Mouse (Mus musculus) heart, embryonic 14.5 days (tissue): ENCODE results near the gene Ubqln1. TPM values are rescaled to one million over a fixed set of nuclear protein-coding genes. Genes with fewer than 3 reads are reported as not detected.

Experiments
- ATAC-seq: fragments of 200-750 bp; cut with Nextera tagmentation; 2 replicates; pipeline ENCODE4 v1.8.0; 2017; ENCODE audit warnings: low read depth, moderate TSS enrichment; ENCODE audit not compliant: insufficient number of reproducible peaks, insufficient read depth, low FRiP score
- H3K27ac ChIP-seq, 2 experiments: fragments of 200-500 bp in 1 of 2; fragments of 300-500 bp in 1 of 2; sonication (generic) in 1 of 2; replicated peaks in 1 of 2; 2 replicates each; pipeline ENCODE4 v1.5.1; 2012 to 2014; ENCODE audit warnings: low read depth in 2 of 2, low read length in 2 of 2, control low read depth in 1 of 2, mild to moderate bottlenecking in 1 of 2, mixed read lengths in 1 of 2; ENCODE audit not compliant: control insufficient read depth in 1 of 2, insufficient read depth in 1 of 2
- H3K27me3 ChIP-seq: fragments of 300-500 bp; sonication (generic); 2 replicates; pipeline ENCODE4 v1.6.1; 2014; ENCODE audit warnings: mild to moderate bottlenecking, low read length, control low read depth; ENCODE audit not compliant: control insufficient read depth, insufficient read depth
- H3K36me3 ChIP-seq: fragments of 300-500 bp; sonication (generic); 2 replicates; pipeline ENCODE4 v1.6.1; 2014; ENCODE audit warnings: mild to moderate bottlenecking, control low read depth, low read length, mixed read lengths; ENCODE audit not compliant: control insufficient read depth, insufficient read depth
- H3K4me1 ChIP-seq, 2 experiments: fragments of 200-500 bp in 1 of 2; fragments of 300-500 bp in 1 of 2; sonication (generic) in 1 of 2; 2 replicates each; pipeline ENCODE4 v1.6.1; 2012 to 2014; ENCODE audit warnings: low read length in 2 of 2, control low read depth in 1 of 2, mixed read lengths in 1 of 2; ENCODE audit not compliant: control insufficient read depth in 2 of 2, insufficient read depth in 2 of 2
- H3K4me2 ChIP-seq: fragments of 300-500 bp; sonication (generic); 2 replicates; pipeline ENCODE4 v1.6.1; 2014; ENCODE audit warnings: mild to moderate bottlenecking, low read length
- H3K4me3 ChIP-seq, 2 experiments: fragments of 200-500 bp in 1 of 2; fragments of 300-500 bp in 1 of 2; sonication (generic) in 1 of 2; 2 replicates each; pipeline ENCODE4 v1.5.1; 2012 to 2014; ENCODE audit warnings: low read length in 2 of 2, mild to moderate bottlenecking in 2 of 2, control low read depth in 1 of 2, low read depth in 1 of 2, moderate library complexity in 1 of 2; ENCODE audit not compliant: control insufficient read depth in 1 of 2, insufficient read depth in 1 of 2
- H3K9ac ChIP-seq: fragments of 300-500 bp; sonication (generic); 2 replicates; pipeline ENCODE4 v1.6.1; 2014; ENCODE audit warnings: mild to moderate bottlenecking, low read length
- H3K9me3 ChIP-seq: fragments of 300-500 bp; sonication (generic); 2 replicates; pipeline ENCODE4 v1.6.1; 2016; ENCODE audit warnings: low read length, control low read depth; ENCODE audit not compliant: control insufficient read depth
- WGBS: fragments of 180-500 bp; shearing (Covaris S2); extraction: QIAGEN DNeasy Blood & Tissue Kit; methylation state at CpG from one replicate; pipeline ENCODE4 v1.1.7; 2014; 5-methylcytosine and 5-hydroxymethylcytosine counted together
- polyA plus RNA-seq: library from polyadenylated mRNA; unstranded; fragments of >200 nt; fragmentation: Nextera tagmentation; extraction: Ambion mirVana; gene quantifications from 2 replicates; pipeline ENCODE4 v1.2.1, GENCODE M21; 2014

The Ubqln1 gene
- polyA plus RNA-seq, 1 experiment from 2014 or later: 67.2 TPM

- 1% methylated on average over 47 of the region's 92 CpGs for WGBS
- Histone ChIP-seq H3K36me3 (peaks cover 25% of the 10 kb centered on the region), H3K27ac (peak overlapping the region; percentile 98 to 99), H3K4me2 (peak overlapping the region; percentile 75), H3K9ac (peak overlapping the region; percentile 100), H3K4me1 (peaks cover 8 to 33% of the 10 kb centered on the region in 2 experiments), H3K9me3 (no peaks in the 10 kb centered on the region), H3K4me3 (peak overlapping the region; percentile 96 to 99), H3K27me3 (no peaks in the 10 kb centered on the region)
- ATAC-seq: no peak
These were observed 88.3 kb downstream of the Ubqln1 start for GRCm38 (mm10) chr13:58126862-58127765.

Other genes with a start within 250 kb of the Ubqln1 start
- gene Klhl3, start 102.1 kb downstream of the Ubqln1 start, polyA plus RNA-seq: 6.9 and 7.0 TPM in 2 replicates
- 23.7 and 26.4 TPM in 2 replicates for gene Hnrnpa0, start 87.1 kb downstream of the Ubqln1 start, polyA plus RNA-seq
- gene Idnk, start 58.0 kb downstream of the Ubqln1 start, polyA plus RNA-seq: 31.7 and 38.2 TPM in 2 replicates
- 32.1 and 34.1 TPM in 2 replicates for gene Gkap1, start 60.0 kb upstream of the Ubqln1 start, polyA plus RNA-seq
- gene Kif27, start 143.5 kb upstream of the Ubqln1 start, polyA plus RNA-seq: 0.12 and 0.82 TPM in 2 replicates
- gene 2210016F16Rik, start 169.6 kb upstream of the Ubqln1 start, polyA plus RNA-seq: 32.1 and 33.6 TPM in 2 replicates
- 20.3 and 20.6 TPM in 2 replicates for gene Rmi1, start 186.6 kb upstream of the Ubqln1 start, polyA plus RNA-seq
- gene Hnrnpk, start 187.7 kb upstream of the Ubqln1 start, polyA plus RNA-seq: 919 and 965 TPM in 2 replicates